Mouse (Mus musculus) liver, adult 2 months (tissue): Measurements from ENCODE around the gene Gm266.
"Not testable (repeated sequence)": the region's sequence is repeated elsewhere in the genome, so short reads cannot be mapped to it uniquely, and the experiment has no call there.

Source experiments
- CTCF ChIP-seq: fragments of 200-500 bp; IDR thresholded peaks from 2 replicates; pipeline ENCODE4 v1.5.1; 2011; ENCODE audit warnings: low read depth, low read length, control low read depth
- POLR2A ChIP-seq: fragments of 200-500 bp; IDR thresholded peaks from 2 replicates; pipeline ENCODE4 v1.6.1; 2011; ENCODE audit warnings: low read length, control low read depth; ENCODE audit not compliant: insufficient read depth; ENCODE audit errors: extremely low read depth

GRCm38 (mm10) chr12:111508438-111508837, 22.8 kb upstream of the Gm266 start:
- not testable (repeated sequence) for TF ChIP-seq CTCF, POLR2A
